In genomic region chr9:54982401-54982800, GRCm38 (mm10) we compare ENCODE assay signal across 8 mouse cellular contexts. TPM values are rescaled to one million over a fixed set of nuclear protein-coding genes. Genes with fewer than 3 reads are reported as not detected.
DNase-seq lines count a peak whose midpoint lies in the region; ATAC-seq and TF ChIP-seq lines count a peak whose summit lies in the region.

No protein-coding gene starts in this region.

- H3K27me3 ChIP-seq in liver, embryonic 12.5 days (replicated peaks) = peaks cover 70% of the 10 kb centered on the region
- H3K27me3 ChIP-seq in forebrain, embryonic 12.5 days = peaks cover 47% of the 10 kb centered on the region
- H3K27me3 ChIP-seq in intestine, postnatal 0 days (replicated peaks; ENCODE audit: control insufficient read depth, insufficient read depth, low read length) = peaks cover 39% of the 10 kb centered on the region
- peaks cover 38% of the 10 kb centered on the region for H3K27me3 ChIP-seq in neural tube, embryonic 13.5 days

- no peak overlapping the region for H3K27ac ChIP-seq in liver, embryonic 12.5 days
- no peak overlapping the region for H3K27ac ChIP-seq in forebrain, embryonic 12.5 days
- no peak overlapping the region for H3K27ac ChIP-seq in intestine, postnatal 0 days (ENCODE audit: low read depth, low read length)
- no peak overlapping the region for H3K27ac ChIP-seq in neural tube, embryonic 13.5 days (replicated peaks)

- no peak for ATAC-seq in liver, embryonic 12.5 days
- no peak for ATAC-seq in forebrain, embryonic 12.5 days (ENCODE audit: low FRiP score)
- no peak for ATAC-seq in intestine, postnatal 0 days
- no peak for ATAC-seq in neural tube, embryonic 13.5 days (ENCODE audit: low read depth)

- H3K4me2 ChIP-seq in liver, embryonic 12.5 days = no peak overlapping the region
- H3K4me2 ChIP-seq in forebrain, embryonic 12.5 days = peak overlapping the region; percentile 90
- peak overlapping the region; percentile 99 for H3K4me2 ChIP-seq in intestine, postnatal 0 days (replicated peaks; ENCODE audit: low read depth)
- H3K4me2 ChIP-seq in neural tube, embryonic 13.5 days = peak overlapping the region; percentile 79

- DNase-seq in liver = no peak
- no peak for DNase-seq in left cerebral cortex, adult 11 months (ENCODE audit: low spot score)
- no peak for DNase-seq in c-Kit-positive CD71-positive TER-119-positive erythroid progenitor cells, embryonic 14.5 days (ENCODE audit: low spot score)
- no peak for DNase-seq in cerebellum, postnatal 25 days

- WGBS in liver, embryonic 12.5 days (ENCODE audit: insufficient replicate concordance) = 11% methylated on average over 7 of the region's 7 CpGs
- WGBS in forebrain, embryonic 12.5 days = 6% methylated on average over 7 of the region's 7 CpGs
- WGBS in intestine, postnatal 0 days = 14% methylated on average over 7 of the region's 7 CpGs
- 4% methylated on average over 7 of the region's 7 CpGs for WGBS in neural tube, embryonic 13.5 days

- peak overlapping the region; percentile 62; the same call in 1 of the 2 replicates for H3K4me3 ChIP-seq in liver, embryonic 12.5 days
- peak overlapping the region; percentile 64 for H3K4me3 ChIP-seq in forebrain, embryonic 12.5 days (replicated peaks)
- H3K4me3 ChIP-seq in intestine, postnatal 0 days (ENCODE audit: low read depth, low read length) = peak overlapping the region; percentile 63; the same call in 1 of the 2 replicates
- peak overlapping the region; percentile 65 for H3K4me3 ChIP-seq in neural tube, embryonic 13.5 days

- H3K9ac ChIP-seq in liver, embryonic 12.5 days = no peak overlapping the region
- H3K9ac ChIP-seq in forebrain, embryonic 12.5 days = no peak overlapping the region
- H3K9ac ChIP-seq in intestine, postnatal 0 days (ENCODE audit: low read depth, low read length) = 0 out of 2 replicates have a peak overlapping the region, but pooled peaks have one; percentile 7
- H3K9ac ChIP-seq in neural tube, embryonic 13.5 days = peak overlapping the region; percentile 68

- no peaks in the 10 kb centered on the region for H3K9me3 ChIP-seq in liver, embryonic 12.5 days (replicated peaks)
- H3K9me3 ChIP-seq in forebrain, embryonic 12.5 days = no peaks in the 10 kb centered on the region
- H3K9me3 ChIP-seq in intestine, postnatal 0 days (ENCODE audit: control insufficient read depth) = no peaks in the 10 kb centered on the region
- no peaks in the 10 kb centered on the region for H3K9me3 ChIP-seq in neural tube, embryonic 13.5 days

- H3K36me3 ChIP-seq in liver, embryonic 12.5 days = no peaks in the 10 kb centered on the region
- H3K36me3 ChIP-seq in forebrain, embryonic 12.5 days (replicated peaks) = no peaks in the 10 kb centered on the region
- no peaks in the 10 kb centered on the region for H3K36me3 ChIP-seq in intestine, postnatal 0 days (ENCODE audit: control insufficient read depth, insufficient read depth)
- H3K36me3 ChIP-seq in neural tube, embryonic 13.5 days = no peaks in the 10 kb centered on the region

- peaks cover 11% of the 10 kb centered on the region for H3K4me1 ChIP-seq in liver, embryonic 12.5 days
- H3K4me1 ChIP-seq in forebrain, embryonic 12.5 days = peaks cover 13% of the 10 kb centered on the region
- H3K4me1 ChIP-seq in intestine, postnatal 0 days (replicated peaks; ENCODE audit: control insufficient read depth, insufficient read depth, low read length) = no peaks in the 10 kb centered on the region
- H3K4me1 ChIP-seq in neural tube, embryonic 13.5 days (replicated peaks) = peaks cover 24% of the 10 kb centered on the region

- TF ChIP-seq CTCF in intestine, postnatal 0 days (IDR thresholded peaks at IDR 0.05; ENCODE audit: low read depth) = no peak

RNA-seq across cellular contexts. Expression of gene Chrna5, which starts 1.7 kb away (rescaled TPM):
- polyA plus RNA-seq in liver, embryonic 12.5 days (2016; fragmentation: Nextera tagmentation; extraction: Ambion mirVana) = 0.06 and 0.20 TPM in 2 replicates
- polyA plus RNA-seq in forebrain, embryonic 12.5 days (2016; fragmentation: Nextera tagmentation; extraction: Ambion mirVana) = 1.2 and 1.6 TPM in 2 replicates
- 1.0 and 1.3 TPM in 2 replicates for polyA plus RNA-seq in intestine, postnatal 0 days (2015; fragmentation: Nextera tagmentation; extraction: Ambion mirVana)
- polyA plus RNA-seq in neural tube, embryonic 13.5 days (2015; fragmentation: Nextera tagmentation; extraction: Ambion mirVana) = 5.2 and 5.8 TPM in 2 replicates

RNA-seq across cellular contexts. Expression of gene AY074887, which starts 31.6 kb away (rescaled TPM):
- polyA plus RNA-seq in liver, embryonic 12.5 days (2016; fragmentation: Nextera tagmentation; extraction: Ambion mirVana) = 0.48 and 0.61 TPM in 2 replicates
- polyA plus RNA-seq in forebrain, embryonic 12.5 days (2016; fragmentation: Nextera tagmentation; extraction: Ambion mirVana) = 0.91 and 1.1 TPM in 2 replicates
- 0.41 and 0.47 TPM in 2 replicates for polyA plus RNA-seq in intestine, postnatal 0 days (2015; fragmentation: Nextera tagmentation; extraction: Ambion mirVana)
- 0.35 and 1.4 TPM in 2 replicates for polyA plus RNA-seq in neural tube, embryonic 13.5 days (2015; fragmentation: Nextera tagmentation; extraction: Ambion mirVana)

RNA-seq across cellular contexts. Expression of gene Psma4, which starts 31.8 kb away (rescaled TPM):
- 211 and 216 TPM in 2 replicates for polyA plus RNA-seq in liver, embryonic 12.5 days (2016; fragmentation: Nextera tagmentation; extraction: Ambion mirVana)
- 288 and 294 TPM in 2 replicates for polyA plus RNA-seq in forebrain, embryonic 12.5 days (2016; fragmentation: Nextera tagmentation; extraction: Ambion mirVana)
- polyA plus RNA-seq in intestine, postnatal 0 days (2015; fragmentation: Nextera tagmentation; extraction: Ambion mirVana) = 239 and 257 TPM in 2 replicates
- 316 and 329 TPM in 2 replicates for polyA plus RNA-seq in neural tube, embryonic 13.5 days (2015; fragmentation: Nextera tagmentation; extraction: Ambion mirVana)

RNA-seq across cellular contexts. Expression of gene Chrna3, which starts 44.0 kb away (rescaled TPM):
- 0.06 TPM in 1 of 2 replicates, not detected in the other for polyA plus RNA-seq in liver, embryonic 12.5 days (2016; fragmentation: Nextera tagmentation; extraction: Ambion mirVana)
- 6.7 and 7.7 TPM in 2 replicates for polyA plus RNA-seq in forebrain, embryonic 12.5 days (2016; fragmentation: Nextera tagmentation; extraction: Ambion mirVana)
- 5.3 and 5.4 TPM in 2 replicates for polyA plus RNA-seq in intestine, postnatal 0 days (2015; fragmentation: Nextera tagmentation; extraction: Ambion mirVana)
- polyA plus RNA-seq in neural tube, embryonic 13.5 days (2015; fragmentation: Nextera tagmentation; extraction: Ambion mirVana) = 25.5 and 27.1 TPM in 2 replicates

Comparison
In these comparisons a context has a peak if more than half of its experiments do, and no peak if none do; other contexts are left out.
1. H3K9ac ChIP-seq: peak in intestine, postnatal 0 days (single experiment) and neural tube, embryonic 13.5 days (single experiment); none in liver, embryonic 12.5 days (single experiment) and forebrain, embryonic 12.5 days (single experiment).
2. Peak in every context shown above with its lines, with median percentiles within 50 percentile points of each other: H3K4me3 ChIP-seq.